Mouse (Mus musculus) frontal cortex, postnatal 14 days (tissue): ENCODE data around the gene Eefsec.

Experiments used
- DNase-seq, 2 experiments: peaks; one replicate each; pipeline ENCODE4 v3.0.0; 2022; ENCODE audit warnings: low spot score in 2 of 2

The Eefsec gene

GRCm38 (mm10) chr6:88342965-88343364 lies 103.4 kb downstream of the Eefsec start:
- no peak for DNase-seq

- DNase-seq: no peak
These were observed 105.2 kb downstream of the Eefsec start for GRCm38 (mm10) chr6:88341182-88341581.

GRCm38 (mm10) chr6:88340761-88341160 lies 105.6 kb downstream of the Eefsec start:
- no peak for DNase-seq

GRCm38 (mm10) chr6:88329336-88329735 lies 117.0 kb downstream of the Eefsec start:
- no peak for DNase-seq

- no peak for DNase-seq
These were observed 124.5 kb downstream of the Eefsec start for GRCm38 (mm10) chr6:88321879-88322278.

GRCm38 (mm10) chr6:88321253-88321652 lies 125.1 kb downstream of the Eefsec start:
- no peak for DNase-seq

GRCm38 (mm10) chr6:88319735-88320134 lies 126.6 kb downstream of the Eefsec start:
- no peak for DNase-seq

GRCm38 (mm10) chr6:88315295-88315694 lies 131.0 kb downstream of the Eefsec start:
- DNase-seq: no peak

GRCm38 (mm10) chr6:88313937-88314336 lies 132.4 kb downstream of the Eefsec start:
- DNase-seq: no peak

GRCm38 (mm10) chr6:88311593-88311992 lies 134.7 kb downstream of the Eefsec start:
- DNase-seq: no peak

- DNase-seq: no peak
These were observed 140.1 kb downstream of the Eefsec start for GRCm38 (mm10) chr6:88306100-88306746.

- DNase-seq: no peak
These were observed 145.1 kb downstream of the Eefsec start for GRCm38 (mm10) chr6:88301234-88301633.

GRCm38 (mm10) chr6:88299491-88299890 lies 146.8 kb downstream of the Eefsec start:
- no peak for DNase-seq

GRCm38 (mm10) chr6:88292274-88292909 lies 153.9 kb downstream of the Eefsec start:
- no peak for DNase-seq

- DNase-seq: peak; percentile 33 to 49
These were observed 156.1 kb downstream of the Eefsec start for GRCm38 (mm10) chr6:88290129-88290766.

GRCm38 (mm10) chr6:88278141-88278540 lies 168.2 kb downstream of the Eefsec start:
- DNase-seq: no peak

- no peak for DNase-seq
These were observed 169.1 kb downstream of the Eefsec start for GRCm38 (mm10) chr6:88277242-88277641.

- peak; percentile 15 to 36 for DNase-seq
These were observed 170.1 kb downstream of the Eefsec start for GRCm38 (mm10) chr6:88276221-88276620.

GRCm38 (mm10) chr6:88274623-88275022 lies 171.7 kb downstream of the Eefsec start:
- DNase-seq: no peak

GRCm38 (mm10) chr6:88267970-88268369 lies 178.4 kb downstream of the Eefsec start:
- DNase-seq: no peak

- DNase-seq: no peak
These were observed 179.3 kb downstream of the Eefsec start for GRCm38 (mm10) chr6:88267068-88267467.

- no peak for DNase-seq
These were observed 180.3 kb downstream of the Eefsec start for GRCm38 (mm10) chr6:88266055-88266454.

GRCm38 (mm10) chr6:88265355-88265754 lies 181.0 kb downstream of the Eefsec start:
- DNase-seq: no peak
